Mouse (Mus musculus) lung, adult 2 months (tissue): Measurements from ENCODE around the gene Ptprd.

Experiments used
- CTCF ChIP-seq: fragments of 200-500 bp; IDR thresholded peaks from 2 replicates; pipeline ENCODE4 v1.5.1; 2011; ENCODE audit warnings: mild to moderate bottlenecking, low read length, control low read depth; ENCODE audit not compliant: insufficient read depth
- POLR2A ChIP-seq: fragments of 200-500 bp; IDR thresholded peaks from 2 replicates; pipeline ENCODE4 v1.6.1; 2011; ENCODE audit warnings: low read depth, mild to moderate bottlenecking, control low read depth, low read length, borderline replicate concordance; ENCODE audit errors: extremely low read depth

DNA sequence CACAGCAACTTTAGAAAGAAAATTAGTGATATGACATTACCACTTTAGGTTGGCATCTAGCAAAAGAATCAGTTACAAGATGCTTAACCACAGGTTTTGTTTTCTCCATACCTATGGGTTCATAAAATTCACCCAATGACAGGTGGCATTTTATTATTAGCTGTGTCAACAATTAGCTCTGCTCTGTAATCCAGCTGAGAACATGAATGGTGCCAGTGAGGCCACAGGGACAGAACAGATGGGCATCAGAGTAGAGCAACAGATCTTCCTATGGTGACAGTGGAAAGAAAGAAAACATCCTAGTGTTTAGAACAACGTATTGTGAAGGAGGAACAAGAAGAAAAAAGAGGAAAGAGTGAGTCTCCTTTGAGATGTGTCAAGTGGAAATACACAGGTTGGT lies 973.6 kb downstream of the Ptprd start:
- TF ChIP-seq CTCF (no peak), POLR2A (no peak)
